Mouse (Mus musculus) intestine, postnatal 0 days (tissue): Measurements from ENCODE around the gene Erbb2. TPM values are rescaled to one million over a fixed set of nuclear protein-coding genes. Genes with fewer than 3 reads are reported as not detected.
"Not testable (repeated sequence)": the region's sequence is repeated elsewhere in the genome, so short reads cannot be mapped to it uniquely, and the experiment has no call there.

Experiments used
- ATAC-seq: fragments of 200-750 bp; cut with Nextera tagmentation; 2 replicates; pipeline ENCODE4 v1.8.0; 2017; ENCODE audit warnings: mild to moderate bottlenecking, moderate TSS enrichment, moderate library complexity
- H3K27ac ChIP-seq: fragments of 300-500 bp; sonication (generic); 2 replicates; pipeline ENCODE4 v1.5.1; 2014; ENCODE audit warnings: mild to moderate bottlenecking, low read depth, low read length, moderate library complexity
- H3K27me3 ChIP-seq: fragments of 300-500 bp; sonication (generic); replicated peaks from 2 replicates; pipeline ENCODE4 v1.6.1; 2014; ENCODE audit warnings: low read length, mixed read lengths; ENCODE audit not compliant: control insufficient read depth, insufficient read depth
- H3K36me3 ChIP-seq: fragments of 300-500 bp; sonication (generic); 2 replicates; pipeline ENCODE4 v1.6.1; 2014; ENCODE audit warnings: mild to moderate bottlenecking, moderate library complexity; ENCODE audit not compliant: control insufficient read depth, insufficient read depth
- H3K4me1 ChIP-seq: fragments of 300-500 bp; sonication (generic); replicated peaks from 2 replicates; pipeline ENCODE4 v1.6.1; 2014; ENCODE audit warnings: antibody characterized with exemption, low read length, mixed read lengths; ENCODE audit not compliant: control insufficient read depth, insufficient read depth
- H3K4me2 ChIP-seq: fragments of 300-500 bp; sonication (generic); replicated peaks from 2 replicates; pipeline ENCODE4 v1.6.1; 2014; ENCODE audit warnings: low read depth, mild to moderate bottlenecking, moderate library complexity
- H3K4me3 ChIP-seq: fragments of 300-500 bp; sonication (generic); 2 replicates; pipeline ENCODE4 v1.5.1; 2014; ENCODE audit warnings: low read depth, low read length
- H3K9ac ChIP-seq: fragments of 300-500 bp; sonication (generic); 2 replicates; pipeline ENCODE4 v1.6.1; 2014; ENCODE audit warnings: mild to moderate bottlenecking, low read depth, low read length
- H3K9me3 ChIP-seq: fragments of 300-500 bp; sonication (generic); 2 replicates; pipeline ENCODE4 v1.6.1; 2016; ENCODE audit warnings: mixed run types; ENCODE audit not compliant: control insufficient read depth
- CTCF ChIP-seq: sonication (generic); IDR thresholded peaks from 2 replicates; pipeline ENCODE4 v1.5.1; 2016; ENCODE audit warnings: low read depth, mild to moderate bottlenecking, control low read depth, antibody characterized with exemption, moderate library complexity
- WGBS: fragments of 180-500 bp; shearing (Covaris S2); extraction: QIAGEN DNeasy Blood & Tissue Kit; methylation state at CpG from one replicate; pipeline ENCODE4 v1.1.7; 2014; 5-methylcytosine and 5-hydroxymethylcytosine counted together
- polyA plus RNA-seq: library from polyadenylated mRNA; unstranded; fragments of >200 nt; fragmentation: Nextera tagmentation; extraction: Ambion mirVana; gene quantifications from 2 replicates; pipeline ENCODE4 v1.2.1, GENCODE M21; 2015

Gene Erbb2
- polyA plus RNA-seq, 1 experiment from 2014 or later, result 19.4 TPM

- 78% methylated on average over 5 of the region's 5 CpGs for WGBS
- no peak for ATAC-seq
- peaks cover 74% of the 10 kb centered on the region for H3K36me3 ChIP-seq
- H3K27me3 ChIP-seq, result no peaks in the 10 kb centered on the region
- H3K4me3 ChIP-seq, result no peak overlapping the region
- no peak overlapping the region for H3K9ac ChIP-seq
- H3K27ac ChIP-seq, result no peak overlapping the region; the same call in 1 of the 2 replicates
- TF ChIP-seq CTCF, result no peak
- no peaks in the 10 kb centered on the region for H3K4me1 ChIP-seq
- H3K4me2 ChIP-seq, result no peak overlapping the region
- H3K9me3 ChIP-seq, result no peaks in the 10 kb centered on the region
Measured at GRCm38 (mm10) chr11:98376756-98377155, 35.5 kb upstream of the Erbb2 start.

GRCm38 (mm10) chr11:98377787-98378186 is 34.5 kb upstream of the Erbb2 start:
- H3K9me3 ChIP-seq, result no peaks in the 10 kb centered on the region
- H3K4me3 ChIP-seq, result no peak overlapping the region
- no peak overlapping the region for H3K4me2 ChIP-seq
- no peak for ATAC-seq
- WGBS, result 77% methylated on average over 11 of the region's 11 CpGs
- TF ChIP-seq CTCF, result no peak
- H3K27me3 ChIP-seq, result no peaks in the 10 kb centered on the region
- no peak overlapping the region for H3K27ac ChIP-seq
- no peak overlapping the region for H3K9ac ChIP-seq
- H3K4me1 ChIP-seq, result no peaks in the 10 kb centered on the region
- H3K36me3 ChIP-seq, result peaks cover 75% of the 10 kb centered on the region

GRCm38 (mm10) chr11:98379379-98379778 is 32.9 kb upstream of the Erbb2 start:
- Histone ChIP-seq H3K4me2 (no peak overlapping the region), H3K9ac (no peak overlapping the region), H3K4me1 (no peaks in the 10 kb centered on the region), H3K27ac (no peak overlapping the region), H3K36me3 (peaks cover 70% of the 10 kb centered on the region), H3K4me3 (no peak overlapping the region), H3K9me3 (no peaks in the 10 kb centered on the region), H3K27me3 (no peaks in the 10 kb centered on the region)
- no peak for TF ChIP-seq CTCF
- no peak for ATAC-seq
- 84% methylated on average over 7 of the region's 7 CpGs for WGBS

- H3K27me3 ChIP-seq, result no peaks in the 10 kb centered on the region
- no peaks in the 10 kb centered on the region for H3K4me1 ChIP-seq
- TF ChIP-seq CTCF, result no peak
- WGBS, result 72% methylated on average over 6 of the region's 6 CpGs
- no peak overlapping the region for H3K9ac ChIP-seq
- H3K4me2 ChIP-seq, result no peak overlapping the region
- ATAC-seq, result no peak
- no peak overlapping the region for H3K4me3 ChIP-seq
- peaks cover 62% of the 10 kb centered on the region for H3K36me3 ChIP-seq
- H3K27ac ChIP-seq, result no peak overlapping the region
- no peaks in the 10 kb centered on the region for H3K9me3 ChIP-seq
Measured at GRCm38 (mm10) chr11:98380106-98380505, 32.2 kb upstream of the Erbb2 start.

- Histone ChIP-seq H3K27ac (no peak overlapping the region), H3K4me3 (no peak overlapping the region), H3K27me3 (0 out of 2 replicates have a peak, but pooled peaks cover 5% of the 10 kb centered on the region), H3K9me3 (no peaks in the 10 kb centered on the region), H3K36me3 (peaks cover 47% of the 10 kb centered on the region), H3K4me2 (no peak overlapping the region), H3K4me1 (no peaks in the 10 kb centered on the region), H3K9ac (no peak overlapping the region)
- WGBS, result 89% methylated on average over 2 of the region's 2 CpGs
- TF ChIP-seq CTCF, result no peak
- ATAC-seq, result no peak
Measured at GRCm38 (mm10) chr11:98381651-98382050, 30.6 kb upstream of the Erbb2 start.

- H3K9me3 ChIP-seq, H3K27ac ChIP-seq, H3K4me1 ChIP-seq, H3K4me3 ChIP-seq, H3K4me2 ChIP-seq, H3K9ac ChIP-seq: not testable (repeated sequence)
- WGBS, result 23% methylated on average over 2 of the region's 2 CpGs
- H3K27me3 ChIP-seq, result peaks cover 12% of the 10 kb centered on the region; the same call in 1 of the 2 replicates
- peaks cover 39% of the 10 kb centered on the region for H3K36me3 ChIP-seq
- TF ChIP-seq CTCF, result peak; percentile 50
- peak; percentile 52 for ATAC-seq
Measured at GRCm38 (mm10) chr11:98382405-98382804, 29.9 kb upstream of the Erbb2 start.
